Mouse (Mus musculus) forebrain, embryonic 10.5 days (tissue): ENCODE measurements around the gene Zfyve19. TPM values are rescaled to one million over a fixed set of nuclear protein-coding genes. Genes with fewer than 3 reads are reported as not detected.
A peak's percentile ranks its signal among the peaks of the same experiment; 100 is the strongest.

ENCODE experiments used
- DNase-seq: peaks from one replicate; pipeline ENCODE4 v3.0.0-alpha.2; 2017; ENCODE audit warnings: low spot score; ENCODE audit errors: extremely low spot score
- H3K27ac ChIP-seq: fragments of 300-500 bp; sonication (generic); 2 replicates; pipeline ENCODE4 v1.5.1; 2016; ENCODE audit warnings: mild to moderate bottlenecking
- H3K27me3 ChIP-seq: fragments of 300-500 bp; sonication (generic); 2 replicates; pipeline ENCODE4 v1.6.1; 2016; ENCODE audit warnings: mild to moderate bottlenecking; ENCODE audit not compliant: poor library complexity, severe bottlenecking
- H3K36me3 ChIP-seq: fragments of 300-500 bp; sonication (generic); replicated peaks from 2 replicates; pipeline ENCODE4 v1.6.1; 2016; ENCODE audit warnings: mild to moderate bottlenecking, moderate library complexity
- H3K4me1 ChIP-seq: fragments of 300-500 bp; sonication (generic); 2 replicates; pipeline ENCODE4 v1.6.1; 2016
- H3K4me3 ChIP-seq: fragments of 300-500 bp; sonication (generic); 2 replicates; pipeline ENCODE4 v1.5.1; 2016; ENCODE audit warnings: mild to moderate bottlenecking, moderate library complexity
- H3K9me3 ChIP-seq: fragments of 300-500 bp; sonication (generic); 2 replicates; pipeline ENCODE4 v1.6.1; 2016; ENCODE audit warnings: mild to moderate bottlenecking, moderate library complexity
- WGBS: fragments of 180-500 bp; shearing (Covaris S2); methylation state at CpG from one replicate; pipeline ENCODE4 v1.1.7; 2016; 5-methylcytosine and 5-hydroxymethylcytosine counted together
- polyA plus RNA-seq: library from polyadenylated mRNA; unstranded; fragments of >200 nt; fragmentation: Nextera tagmentation; extraction: Ambion mirVana; gene quantifications from 2 replicates; pipeline ENCODE4 v1.2.1, GENCODE M21; 2016

Zfyve19 gene
- polyA plus RNA-seq, 1 experiment from 2014 or later: 53.9 TPM

DNA sequence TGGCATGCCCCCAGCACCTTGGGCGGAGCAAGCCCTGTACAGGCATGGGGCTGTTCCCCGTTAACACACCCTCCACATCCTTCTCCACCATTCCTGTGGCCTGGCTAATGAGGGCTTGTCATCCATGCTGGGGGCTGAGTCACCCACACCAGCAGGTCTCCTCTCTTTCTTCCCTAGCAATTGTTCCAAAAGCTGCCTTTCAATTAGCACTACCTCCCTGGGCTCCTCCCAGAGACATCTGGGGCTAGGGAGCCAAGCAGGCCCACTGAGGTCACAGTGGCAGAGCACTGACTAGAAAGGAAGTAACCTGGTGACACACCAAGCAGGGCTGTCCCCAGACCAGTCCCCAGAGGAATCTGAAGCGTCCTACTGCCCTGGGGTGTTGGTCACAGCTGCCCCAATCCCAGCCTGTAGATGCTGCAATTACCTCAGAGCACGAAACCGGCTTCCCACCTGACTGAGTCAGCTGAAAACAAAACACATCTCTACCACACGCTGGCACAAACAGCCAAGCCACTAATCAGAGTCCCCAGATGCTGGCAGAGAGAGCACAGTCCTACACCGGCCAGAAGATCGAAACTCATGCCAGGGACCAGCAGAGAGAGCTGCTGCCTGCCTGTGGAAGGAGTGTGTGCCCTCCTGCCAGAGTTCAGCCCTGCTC, 34.3 kb upstream of the Zfyve19 start, which contains the start of gene Gm14137:
TSS of gene Gm14137 (plus strand) at position 519 of the 661 bp plus-strand sequence.
- WGBS: 40% methylated on average over 8 of the region's 8 CpGs
- no peaks in the 10 kb centered on the region for H3K9me3 ChIP-seq
- H3K36me3 ChIP-seq: peaks cover 31% of the 10 kb centered on the region
- H3K27ac ChIP-seq: peak within 1 kb of the TSS; percentile 58
- H3K27me3 ChIP-seq: peaks cover 6% of the 10 kb centered on the region
- peaks cover 37% of the 10 kb centered on the region for H3K4me1 ChIP-seq
- DNase-seq: no peak
- no peak within 1 kb of the TSS for H3K4me3 ChIP-seq

DNA sequence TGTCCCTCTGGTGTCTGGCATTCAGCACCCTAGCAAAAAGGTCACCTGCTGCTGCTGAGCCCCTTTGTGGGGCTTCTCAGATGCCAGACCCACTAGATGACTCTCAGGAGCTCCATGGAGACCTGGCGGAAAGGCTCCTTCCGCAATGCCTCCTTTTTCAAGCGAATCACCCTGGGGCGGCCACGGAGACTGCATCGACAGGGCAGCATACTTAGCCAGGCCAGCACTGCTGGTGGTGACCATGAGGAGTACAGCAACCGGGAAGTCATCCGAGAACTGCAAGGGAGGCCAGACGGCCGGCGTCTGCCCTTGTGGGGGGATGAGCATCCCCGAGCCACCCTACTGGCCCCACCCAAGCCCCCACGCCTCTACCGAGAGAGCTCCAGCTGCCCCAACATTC, 33.6 kb upstream of the Zfyve19 start:
- no peaks in the 10 kb centered on the region for H3K27me3 ChIP-seq
- no peak overlapping the region for H3K4me3 ChIP-seq
- 66% methylated on average over 14 of the region's 14 CpGs for WGBS
- H3K4me1 ChIP-seq: peaks cover 37% of the 10 kb centered on the region
- no peaks in the 10 kb centered on the region for H3K9me3 ChIP-seq
- no peak for DNase-seq
- peak overlapping the region; percentile 58 for H3K27ac ChIP-seq
- peaks cover 38% of the 10 kb centered on the region for H3K36me3 ChIP-seq

DNA sequence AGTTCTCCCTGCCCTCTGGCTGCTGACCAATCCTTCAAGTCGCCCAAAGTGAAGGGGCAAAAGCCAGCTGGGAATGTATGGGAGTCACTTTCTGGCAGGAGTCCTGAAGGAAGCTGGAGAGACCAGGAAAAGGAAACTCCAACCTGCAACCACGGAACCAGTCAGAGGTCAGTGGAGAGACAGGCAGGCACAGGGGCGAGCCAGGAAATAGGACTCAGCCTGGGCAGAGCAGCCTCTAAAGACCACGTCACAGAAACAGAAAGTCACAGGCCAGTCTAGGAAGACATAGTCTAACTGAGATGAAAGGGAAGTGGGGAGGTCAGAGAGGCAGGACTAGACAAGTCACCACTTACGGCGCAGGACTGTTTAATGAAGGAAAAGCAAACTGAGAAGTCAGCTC, 32.8 kb upstream of the Zfyve19 start:
- H3K27ac ChIP-seq: no peak overlapping the region
- 71% methylated on average over 6 of the region's 6 CpGs for whole genome bisulfite sequencing

DNA sequence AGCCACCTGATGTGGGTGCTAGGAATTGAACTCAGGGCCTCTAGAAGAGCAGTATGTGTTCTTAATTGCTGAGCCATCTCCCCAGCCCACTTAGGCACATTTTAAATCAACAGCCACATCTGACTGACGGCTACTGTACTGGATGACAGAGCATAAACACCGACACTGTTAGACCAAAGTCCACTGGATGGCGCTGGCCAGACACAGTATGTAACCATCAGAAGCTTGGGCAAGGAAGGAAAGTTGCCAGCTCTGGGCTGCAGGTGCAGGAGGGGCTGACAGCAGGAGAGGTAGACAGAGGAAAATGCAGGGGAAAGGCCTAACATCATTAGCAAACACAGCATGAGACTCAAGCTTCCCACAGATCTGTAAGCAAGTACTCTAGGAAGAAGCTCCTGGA, 31.7 kb upstream of the Zfyve19 start:
- Histone ChIP-seq H3K36me3 (peaks cover 51% of the 10 kb centered on the region), H3K27ac (no peak overlapping the region), H3K9me3 (no peaks in the 10 kb centered on the region), H3K27me3 (no peaks in the 10 kb centered on the region), H3K4me3 (no peak overlapping the region), H3K4me1 (peaks cover 35% of the 10 kb centered on the region)
- no peak for DNase-seq
- 51% methylated on average over 3 of the region's 3 CpGs for WGBS

More for the DNA sequence above, 32.8 kb upstream of the Zfyve19 start:
- Histone ChIP-seq H3K9me3 (no peaks in the 10 kb centered on the region), H3K4me1 (peaks cover 37% of the 10 kb centered on the region), H3K27me3 (no peaks in the 10 kb centered on the region), H3K36me3 (peaks cover 46% of the 10 kb centered on the region), H3K4me3 (no peak overlapping the region)
- no peak for DNase-seq

DNA sequence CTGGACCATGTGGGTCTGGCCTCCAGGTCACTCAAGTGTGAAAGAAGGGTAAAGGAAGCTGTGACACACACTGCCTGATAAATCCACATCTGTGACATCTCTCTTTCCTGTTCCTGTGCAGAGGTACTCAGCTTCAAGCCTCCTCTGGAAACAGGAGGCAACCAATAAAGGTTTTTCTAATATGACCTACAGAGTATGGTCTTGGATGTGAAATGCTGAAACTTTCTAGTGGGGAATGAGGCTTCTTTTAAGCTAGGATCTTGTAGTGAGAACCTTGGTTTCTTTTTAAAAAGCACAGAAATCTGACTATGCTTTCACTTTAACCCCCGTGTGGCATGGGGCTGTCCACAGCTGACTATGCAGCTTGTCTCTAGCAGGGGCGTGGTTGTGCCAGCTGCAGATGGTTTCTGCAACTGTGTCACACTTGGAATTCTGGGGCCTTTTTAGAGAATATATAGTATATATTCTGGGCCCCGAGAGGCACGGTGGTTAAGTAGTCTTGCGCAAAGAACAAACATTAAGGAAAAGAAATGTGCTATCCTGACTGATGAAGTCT, 31.0 kb upstream of the Zfyve19 start:
- no peak for DNase-seq
- Histone ChIP-seq H3K27ac (no peak overlapping the region), H3K9me3 (no peaks in the 10 kb centered on the region), H3K27me3 (no peaks in the 10 kb centered on the region), H3K4me1 (peaks cover 28% of the 10 kb centered on the region), H3K36me3 (peaks cover 48% of the 10 kb centered on the region), H3K4me3 (no peak overlapping the region)
- WGBS: 89% methylated on average over 5 of the region's 5 CpGs

DNA sequence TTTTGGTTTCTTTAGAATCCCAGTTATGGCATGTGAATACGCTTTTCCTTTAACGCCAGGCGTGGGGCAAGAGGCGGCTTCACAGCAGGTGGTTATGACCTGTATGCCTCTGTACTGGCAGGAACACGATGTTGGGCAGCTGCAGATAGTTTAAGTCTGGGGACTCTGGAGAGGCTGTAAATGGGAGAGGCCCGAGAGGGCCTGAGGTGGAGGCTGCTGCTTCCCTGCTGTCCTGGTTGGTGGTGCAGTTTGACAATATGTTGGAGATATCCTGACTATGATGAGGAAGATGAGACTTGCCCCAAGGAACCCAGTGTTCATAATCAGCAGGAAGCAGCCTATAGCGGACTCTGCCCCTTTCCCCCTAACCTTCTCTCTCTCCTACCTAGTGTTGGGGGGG, 25.5 kb upstream of the Zfyve19 start:
- 85% methylated on average over 7 of the region's 7 CpGs for WGBS
- DNase-seq: no peak

DNA sequence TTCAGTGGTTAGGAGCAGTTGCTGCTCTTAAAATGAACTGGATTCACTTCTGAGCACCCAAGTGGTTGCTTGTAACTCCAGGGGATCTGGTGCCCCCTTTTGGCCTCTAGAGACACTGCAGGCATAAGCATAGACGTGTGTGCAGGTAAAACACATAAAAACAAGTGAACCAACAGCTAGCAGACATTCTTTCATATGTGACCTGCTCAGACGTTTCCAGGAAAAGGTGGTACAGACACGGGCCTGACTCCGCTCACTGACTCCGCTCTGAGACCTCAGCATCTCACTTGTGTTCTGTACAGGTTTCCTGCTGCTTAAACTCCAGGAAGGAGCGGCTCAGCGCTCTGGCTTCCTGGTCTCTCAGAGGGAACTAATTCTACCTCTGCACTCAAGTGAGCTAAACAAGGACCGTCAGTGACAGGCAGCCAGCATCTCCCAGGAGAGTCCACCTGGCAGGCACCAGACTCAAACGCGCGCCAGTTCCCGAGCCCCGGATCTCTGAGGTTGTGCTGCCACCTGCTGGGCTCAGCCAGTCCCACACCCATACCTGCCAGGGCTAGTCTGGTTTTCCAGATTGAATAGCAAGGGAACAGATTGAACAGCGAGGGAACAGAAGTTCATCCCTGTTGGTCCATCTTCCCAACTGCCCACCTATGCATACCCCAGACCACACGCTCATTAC, 19.2 kb upstream of the Zfyve19 start:
- WGBS: 5% methylated on average over 15 of the region's 15 CpGs
- Histone ChIP-seq H3K27ac (no peak overlapping the region), H3K36me3 (peaks cover 15% of the 10 kb centered on the region), H3K4me1 (peaks cover 7% of the 10 kb centered on the region), H3K4me3 (peak overlapping the region; percentile 39), H3K27me3 (no peaks in the 10 kb centered on the region), H3K9me3 (no peaks in the 10 kb centered on the region)
- peak; percentile 86 for DNase-seq

More for the DNA sequence above, 25.5 kb upstream of the Zfyve19 start:
- Histone ChIP-seq H3K4me3 (no peak overlapping the region), H3K27ac (no peak overlapping the region), H3K9me3 (no peaks in the 10 kb centered on the region), H3K27me3 (no peaks in the 10 kb centered on the region), H3K36me3 (peaks cover 64% of the 10 kb centered on the region), H3K4me1 (no peaks in the 10 kb centered on the region)

DNA sequence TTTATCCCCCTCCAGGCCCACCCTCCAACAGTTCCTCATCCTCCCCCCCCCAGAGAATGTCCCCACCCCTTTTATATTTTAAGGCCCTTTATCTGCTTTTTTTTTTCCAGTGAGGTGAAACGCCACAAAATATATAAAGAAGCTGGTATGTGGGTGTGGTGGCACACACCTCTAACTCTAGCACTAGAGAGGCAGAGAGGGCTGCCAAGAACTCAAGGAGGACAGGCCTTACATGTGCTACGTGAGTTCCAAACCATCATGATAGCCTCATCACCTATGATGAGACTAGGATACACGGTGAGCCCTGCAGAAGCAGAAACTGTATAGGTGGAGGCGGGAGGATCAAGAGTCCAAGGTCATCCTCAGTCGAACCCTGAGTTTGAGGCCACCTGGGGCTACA, 17.4 kb upstream of the Zfyve19 start:
- Histone ChIP-seq H3K4me1 (peaks cover 9% of the 10 kb centered on the region), H3K36me3 (no peaks in the 10 kb centered on the region), H3K9me3 (no peaks in the 10 kb centered on the region), H3K27ac (no peak overlapping the region), H3K4me3 (no peak overlapping the region), H3K27me3 (no peaks in the 10 kb centered on the region)
- no peak for DNase-seq
- WGBS: 88% methylated on average over 5 of the region's 5 CpGs

DNA sequence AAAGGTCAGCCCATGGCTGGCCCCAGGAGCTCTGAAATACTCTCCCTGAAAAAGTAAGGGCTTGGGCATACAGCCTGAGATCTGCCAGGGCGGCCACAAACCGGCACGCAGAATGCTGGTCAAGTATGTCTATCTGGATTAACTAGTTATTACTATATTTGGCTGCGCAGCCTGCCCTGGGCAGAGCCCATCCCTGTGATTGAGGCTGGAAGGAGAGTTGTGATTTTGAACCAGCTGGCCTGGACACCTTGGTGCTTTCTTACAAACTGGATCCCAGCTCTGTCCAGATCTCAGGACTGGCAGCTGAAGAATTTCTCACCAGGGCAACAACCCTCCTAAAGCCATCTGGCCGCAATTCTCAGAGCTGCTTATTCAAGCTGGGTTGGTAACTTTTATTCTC, 14.3 kb upstream of the Zfyve19 start:
- no peak for DNase-seq
- H3K4me3 ChIP-seq: no peak overlapping the region
- H3K9me3 ChIP-seq: no peaks in the 10 kb centered on the region
- H3K27me3 ChIP-seq: no peaks in the 10 kb centered on the region
- no peak overlapping the region for H3K27ac ChIP-seq
- 89% methylated on average over 5 of the region's 5 CpGs for WGBS
- H3K4me1 ChIP-seq: peaks cover 25% of the 10 kb centered on the region
- H3K36me3 ChIP-seq: no peaks in the 10 kb centered on the region

DNA sequence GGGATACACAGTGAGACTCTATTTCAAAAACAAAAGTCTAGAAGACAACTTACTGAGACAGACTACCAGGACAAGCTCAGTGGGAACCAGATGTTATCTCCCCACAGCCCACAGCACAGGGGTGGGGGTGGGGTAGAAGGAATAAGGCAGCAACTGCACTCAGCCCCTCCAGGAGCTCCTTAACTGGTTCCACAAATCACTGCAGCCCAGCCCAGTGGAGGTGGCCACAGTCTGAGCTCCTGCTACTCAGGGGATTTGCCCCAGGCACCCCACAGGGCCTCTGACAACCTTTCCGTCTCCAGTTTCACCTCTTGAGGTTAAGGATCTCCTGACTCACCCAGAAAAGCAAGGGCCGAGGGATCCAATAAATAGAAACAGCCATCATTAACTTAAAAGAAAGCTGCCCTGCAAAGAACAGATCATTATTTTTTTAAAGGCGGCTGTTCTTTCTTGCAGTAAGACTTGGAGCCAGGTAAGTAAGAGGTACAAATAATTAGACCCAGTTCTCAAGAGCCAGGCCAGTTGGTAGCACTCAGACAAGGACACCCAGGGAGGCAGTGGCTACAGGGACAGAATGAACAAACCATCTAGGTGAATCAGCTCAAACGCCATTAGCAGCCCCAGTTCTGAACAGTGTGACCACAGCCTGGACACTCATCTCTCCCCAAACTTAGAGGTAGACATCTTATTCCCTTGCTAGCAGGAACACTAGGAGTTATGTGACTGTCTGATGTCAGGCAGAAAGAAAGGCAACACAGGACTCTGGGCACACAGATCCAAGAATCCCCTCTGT, 11.9 kb upstream of the Zfyve19 start:
- peaks cover 22% of the 10 kb centered on the region for H3K4me1 ChIP-seq
- H3K4me3 ChIP-seq: no peak overlapping the region
- DNase-seq: no peak
- no peaks in the 10 kb centered on the region for H3K27me3 ChIP-seq
- 21% methylated on average over 4 of the region's 4 CpGs for WGBS
- no peak overlapping the region for H3K27ac ChIP-seq
- H3K9me3 ChIP-seq: no peaks in the 10 kb centered on the region
- H3K36me3 ChIP-seq: no peaks in the 10 kb centered on the region

DNA sequence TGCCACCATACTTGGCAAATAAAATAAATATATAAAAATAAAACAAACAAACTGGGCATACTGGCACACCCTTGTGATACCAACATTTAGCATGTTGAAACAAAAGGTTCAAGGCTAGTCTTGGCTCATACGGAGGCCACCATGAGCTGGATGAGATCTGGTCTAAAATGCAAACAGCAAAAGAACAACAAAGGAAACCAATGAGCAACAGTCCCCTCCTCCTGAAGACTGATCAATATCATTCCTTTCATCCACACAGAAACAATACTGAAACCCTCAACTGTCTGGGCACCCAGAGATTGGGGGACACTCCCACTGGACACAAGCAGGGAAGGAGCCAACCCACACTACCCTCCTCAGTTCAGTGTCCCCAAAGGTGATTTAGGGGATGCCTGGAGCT, 10.9 kb upstream of the Zfyve19 start:
- peaks cover 22% of the 10 kb centered on the region for H3K4me1 ChIP-seq
- H3K27ac ChIP-seq: no peak overlapping the region
- no peaks in the 10 kb centered on the region for H3K36me3 ChIP-seq
- no peaks in the 10 kb centered on the region for H3K27me3 ChIP-seq
- H3K4me3 ChIP-seq: no peak overlapping the region
- 83% methylated on average over 1 of the region's 1 CpGs for WGBS
- no peaks in the 10 kb centered on the region for H3K9me3 ChIP-seq
- DNase-seq: no peak

DNA sequence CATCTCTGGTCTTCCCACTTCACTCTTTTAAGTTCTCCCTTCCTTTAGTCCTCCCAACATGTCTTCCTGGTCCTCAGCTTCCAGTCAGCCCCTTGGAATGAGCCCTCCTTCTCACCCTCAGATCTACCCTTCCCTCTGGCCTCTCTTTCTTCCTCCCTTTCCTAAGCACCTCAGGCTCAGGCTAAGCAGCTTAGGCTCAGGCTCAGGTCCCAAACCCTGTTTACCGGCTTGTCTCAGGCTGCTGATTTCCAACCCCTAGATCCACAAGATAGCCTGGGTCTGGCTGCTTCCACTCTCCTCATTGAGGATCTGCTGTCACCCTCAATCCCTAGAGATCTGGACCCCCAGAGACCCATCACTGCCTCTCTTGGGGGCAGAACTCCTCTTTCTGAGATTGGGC, 10.4 kb upstream of the Zfyve19 start:
- Histone ChIP-seq H3K27me3 (no peaks in the 10 kb centered on the region), H3K4me3 (no peak overlapping the region), H3K4me1 (peaks cover 26% of the 10 kb centered on the region), H3K9me3 (no peaks in the 10 kb centered on the region), H3K36me3 (no peaks in the 10 kb centered on the region), H3K27ac (no peak overlapping the region)
- 3% methylated on average over 1 of the region's 1 CpGs for WGBS
- no peak for DNase-seq
